Mouse (Mus musculus): Measurements from ENCODE around the gene Prtn3. TPM values are rescaled to one million over a fixed set of nuclear protein-coding genes. Genes with fewer than 3 reads are reported as not detected.

The Prtn3 gene
- under 1 TPM in 1 of 2 experiments, not detected in 1; 0.47 TPM for total RNA-seq (2021)
- long read RNA-seq, experiment 1, partial matches to known transcripts = 0 of 2 reads
- long read RNA-seq, experiment 1, other reads (novel, unspliced or antisense) = 0 of 2 reads
- long read RNA-seq, experiment 2, partial matches to known transcripts = 0 of 1 reads
- long read RNA-seq, experiment 2, other reads (novel, unspliced or antisense) = 1 of 1 reads

GRCm38 (mm10) chr10:79874290-79874862 is at the start of gene Prtn3, which contains the start of gene Plppr3:
TSS of gene Prtn3 (plus strand) at chr10:79874476.
TSS of gene Plppr3 (minus strand) at chr10:79874634.
- no peak for DNase-seq (ENCODE audit: low spot score in 2 of 2)

- DNase-seq (ENCODE audit: low spot score in 2 of 2) = no peak
Measured at GRCm38 (mm10) chr10:79831583-79831982, 42.7 kb upstream of the Prtn3 start.

DNA sequence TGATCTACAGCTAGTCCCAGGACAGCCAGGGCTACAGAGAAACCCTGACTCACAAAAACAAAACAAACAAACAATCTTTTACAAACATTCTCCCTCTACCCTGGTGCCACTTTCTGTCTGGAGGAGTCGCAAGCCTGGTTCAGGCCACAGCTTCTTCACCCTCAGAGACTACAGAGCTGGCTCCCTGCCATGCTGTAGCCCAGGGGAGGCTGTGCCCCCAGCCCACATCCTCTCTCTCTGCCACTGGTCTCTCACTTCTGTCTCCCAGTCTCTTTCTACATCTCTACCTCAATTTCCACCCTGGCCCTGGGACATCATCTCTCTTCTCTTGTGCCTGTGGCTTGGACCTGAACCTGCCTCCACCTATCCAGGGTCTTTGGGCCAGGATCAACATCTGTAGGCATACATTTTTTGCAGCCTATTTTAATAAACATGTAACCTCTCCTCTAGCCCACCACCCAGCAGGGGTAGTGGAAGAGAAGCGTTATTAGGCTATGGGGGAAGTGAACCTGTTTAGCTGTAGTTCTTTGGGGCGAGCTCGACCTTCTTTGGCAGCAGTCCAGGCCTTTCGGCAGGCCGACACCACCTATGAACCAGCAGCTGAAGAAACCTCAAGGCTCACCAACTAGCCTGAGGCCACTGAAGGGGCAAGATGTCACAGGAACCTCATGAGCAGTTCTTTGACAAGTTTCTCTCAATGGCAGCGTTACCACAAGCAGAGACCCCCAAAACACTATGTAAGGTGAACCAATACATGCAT is 42.1 kb upstream of the Prtn3 start:
- no peak for DNase-seq (ENCODE audit: low spot score in 2 of 2)

DNA sequence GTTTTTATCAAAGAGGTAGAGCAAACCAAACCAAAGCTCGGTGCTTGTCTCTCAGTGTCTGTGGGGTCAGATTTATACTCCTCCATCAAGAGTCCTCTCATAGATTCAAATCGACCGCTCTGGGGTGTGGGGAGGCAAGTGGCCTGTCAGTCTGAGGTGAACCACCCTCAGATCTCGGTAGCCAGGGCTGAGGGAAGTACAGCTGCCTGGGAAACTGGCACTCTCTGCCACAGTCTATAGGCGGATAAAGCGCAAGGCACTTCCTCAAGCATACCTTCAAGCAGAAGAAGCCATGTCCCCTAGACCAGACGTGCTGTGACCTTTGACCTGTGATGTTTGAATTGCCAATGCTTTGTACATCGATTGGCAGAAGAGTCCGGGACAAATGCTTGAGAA is 41.5 kb upstream of the Prtn3 start:
- DNase-seq (ENCODE audit: low spot score in 2 of 2) = no peak

DNA sequence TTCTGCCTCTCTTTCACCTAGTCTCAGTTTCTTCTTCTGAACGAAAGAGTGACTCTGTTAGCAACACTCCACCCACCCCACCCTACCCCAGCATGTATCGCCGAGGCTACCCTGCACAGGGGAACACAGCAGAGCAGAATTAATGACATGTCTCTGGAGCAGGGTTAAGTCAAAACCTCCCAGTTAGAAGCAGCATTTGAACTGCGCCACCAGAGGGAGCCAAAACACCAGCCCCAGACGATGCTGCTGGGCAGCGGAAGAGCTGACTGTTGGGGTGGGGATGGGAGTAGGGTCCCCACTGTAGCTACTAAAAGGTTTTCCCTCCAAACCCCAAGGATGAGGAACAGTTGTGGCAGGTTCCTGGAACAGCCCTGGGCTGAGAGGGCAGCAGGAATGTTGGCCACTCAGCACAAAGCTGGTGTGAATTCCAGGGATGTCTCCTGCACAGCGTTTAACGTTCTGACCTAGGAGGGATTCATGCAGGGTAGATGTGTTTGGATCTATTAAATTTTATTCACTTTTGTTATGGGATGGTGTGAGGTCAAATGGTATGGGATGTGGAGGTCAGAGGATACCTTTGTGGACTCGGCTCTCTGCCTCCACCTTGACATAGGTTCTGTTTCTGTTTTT is 39.4 kb upstream of the Prtn3 start:
- peak in 1 of 2 experiments; percentile 79 for DNase-seq (ENCODE audit: low spot score in 2 of 2)

- no peak for DNase-seq (ENCODE audit: low spot score in 2 of 2)
Measured at GRCm38 (mm10) chr10:79836918-79837317, 37.4 kb upstream of the Prtn3 start.

DNA sequence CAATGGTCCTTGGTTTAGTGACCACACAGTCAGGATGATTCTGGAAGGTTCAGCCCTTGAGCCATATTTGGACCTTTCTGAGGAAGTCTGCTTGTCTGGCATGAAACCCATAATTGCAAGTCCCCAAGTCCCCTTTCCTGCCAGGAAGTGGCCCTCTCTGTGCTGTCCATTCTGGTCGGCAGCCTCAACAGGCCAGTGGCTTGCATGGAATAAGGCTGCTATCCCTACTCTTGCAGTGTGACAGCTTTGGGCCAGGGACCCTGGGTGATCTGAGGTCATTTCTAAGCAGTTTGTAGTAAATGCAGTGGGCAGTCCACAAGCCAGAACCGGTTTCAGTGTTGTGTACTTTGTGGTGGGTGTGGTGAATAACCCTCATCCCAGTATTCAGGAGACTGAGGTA is 36.1 kb upstream of the Prtn3 start:
- DNase-seq (ENCODE audit: low spot score in 2 of 2) = no peak

- no peak for DNase-seq (ENCODE audit: low spot score in 2 of 2)
Measured at GRCm38 (mm10) chr10:79840091-79840490, 34.2 kb upstream of the Prtn3 start.

DNA sequence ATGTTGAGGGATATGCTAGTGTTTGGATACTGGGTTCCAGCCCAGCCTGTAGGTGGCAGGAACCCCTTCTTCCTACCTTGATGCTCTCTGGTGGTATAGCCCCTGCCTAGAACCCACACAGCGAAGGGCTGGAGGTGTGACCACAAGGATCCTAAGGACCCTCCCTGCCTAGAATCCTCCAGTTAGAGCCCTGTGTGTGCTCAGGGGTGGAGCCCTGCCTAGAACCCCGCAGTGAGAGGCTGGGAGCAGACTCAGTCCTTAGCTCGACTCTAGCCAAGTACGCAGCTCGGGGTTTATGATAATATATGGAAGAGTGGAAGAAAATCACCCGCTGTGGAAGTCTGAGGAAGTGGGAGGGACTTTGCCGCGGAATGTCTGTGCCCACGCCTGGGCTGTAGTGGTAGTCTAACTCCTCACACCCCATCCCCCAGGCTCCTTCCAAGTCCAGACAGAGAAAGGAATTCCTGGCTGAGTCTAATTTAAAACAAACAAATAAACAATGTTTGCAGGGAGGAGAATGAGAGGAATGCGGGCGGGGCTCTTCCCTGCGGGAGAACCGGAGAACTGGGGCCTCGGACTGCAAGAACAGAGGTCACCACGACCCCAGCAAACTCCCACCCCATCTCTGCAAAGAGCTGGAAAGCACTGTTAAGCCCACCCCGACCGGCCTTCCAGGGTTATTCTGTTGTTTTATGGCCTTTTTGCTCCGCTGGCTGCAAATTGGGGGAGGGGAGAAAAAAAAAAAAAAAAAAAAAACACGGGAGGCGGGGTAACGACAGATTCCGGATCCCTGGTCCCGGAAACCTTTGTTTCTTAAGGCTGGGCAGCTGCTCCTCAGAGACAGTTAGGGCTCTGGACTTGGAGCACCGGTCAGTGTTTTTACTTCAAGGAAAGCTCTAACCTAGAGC is 33.4 kb upstream of the Prtn3 start:
- DNase-seq (ENCODE audit: low spot score in 2 of 2) = peak in 1 of 2 experiments; percentile 59

GRCm38 (mm10) chr10:79842322-79842721 is 32.0 kb upstream of the Prtn3 start:
- no peak for DNase-seq (ENCODE audit: low spot score in 2 of 2)

GRCm38 (mm10) chr10:79843476-79843875 is 30.8 kb upstream of the Prtn3 start:
- no peak for DNase-seq (ENCODE audit: low spot score in 2 of 2)

DNA sequence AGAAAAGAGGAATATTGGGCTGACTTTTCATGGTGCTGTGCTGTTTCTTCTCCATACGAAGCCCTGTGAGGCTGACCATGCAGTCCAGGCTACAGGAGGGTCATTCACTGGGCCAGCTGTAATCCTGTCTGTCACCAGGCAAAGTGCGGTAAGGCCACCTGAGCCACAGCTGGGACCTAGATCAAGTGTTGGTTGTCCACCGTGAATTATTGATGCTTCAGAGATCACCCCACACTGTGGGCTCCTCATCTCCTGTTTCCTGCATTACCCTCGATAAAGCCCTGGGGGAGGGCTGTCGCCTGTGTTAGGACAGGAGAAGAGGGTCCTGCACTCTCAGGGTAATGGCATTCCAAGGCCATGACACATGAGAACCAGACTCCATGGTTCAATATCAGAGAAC is 27.7 kb upstream of the Prtn3 start:
- no peak for DNase-seq (ENCODE audit: low spot score in 2 of 2)

GRCm38 (mm10) chr10:79849941-79850628 is 24.2 kb upstream of the Prtn3 start:
- DNase-seq (ENCODE audit: low spot score in 2 of 2) = no peak

- DNase-seq (ENCODE audit: low spot score in 2 of 2) = no peak
Measured at GRCm38 (mm10) chr10:79851653-79852052, 22.6 kb upstream of the Prtn3 start.

DNA sequence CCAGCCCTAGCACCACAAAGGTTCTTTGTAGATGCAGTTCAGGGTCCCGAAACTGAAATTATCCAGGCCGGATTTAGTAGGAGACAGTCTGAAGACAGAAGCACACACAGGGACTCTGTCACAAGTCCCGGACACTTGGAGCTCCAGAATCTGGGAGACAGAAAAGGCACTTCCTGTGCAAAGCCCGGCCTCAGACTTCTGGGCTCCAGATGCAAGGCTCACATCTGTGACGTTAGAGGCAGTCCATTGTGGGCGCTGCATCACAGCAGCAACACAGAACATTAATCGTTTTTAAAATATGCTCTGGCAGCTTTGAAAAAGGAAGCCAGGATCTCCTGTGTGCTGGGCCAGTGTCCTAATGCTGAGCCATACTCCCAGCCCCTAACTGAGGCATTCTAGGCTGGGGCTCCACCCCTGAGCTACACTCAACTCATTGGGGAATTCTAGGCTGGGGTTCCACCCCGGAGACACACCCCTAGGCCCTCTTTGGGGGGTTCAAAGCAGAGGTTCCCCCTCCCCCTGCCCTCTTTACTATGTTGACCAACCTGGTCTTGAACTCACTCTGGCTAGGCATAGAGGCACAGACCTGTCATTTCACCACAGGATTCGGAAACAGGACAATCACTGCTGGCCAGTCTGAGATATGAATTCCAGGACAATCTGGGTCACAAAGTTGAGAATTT is 22.0 kb upstream of the Prtn3 start:
- no peak for DNase-seq (ENCODE audit: low spot score in 2 of 2)

- no peak for DNase-seq (ENCODE audit: low spot score in 2 of 2)
Measured at GRCm38 (mm10) chr10:79852827-79853226, 21.4 kb upstream of the Prtn3 start.

DNA sequence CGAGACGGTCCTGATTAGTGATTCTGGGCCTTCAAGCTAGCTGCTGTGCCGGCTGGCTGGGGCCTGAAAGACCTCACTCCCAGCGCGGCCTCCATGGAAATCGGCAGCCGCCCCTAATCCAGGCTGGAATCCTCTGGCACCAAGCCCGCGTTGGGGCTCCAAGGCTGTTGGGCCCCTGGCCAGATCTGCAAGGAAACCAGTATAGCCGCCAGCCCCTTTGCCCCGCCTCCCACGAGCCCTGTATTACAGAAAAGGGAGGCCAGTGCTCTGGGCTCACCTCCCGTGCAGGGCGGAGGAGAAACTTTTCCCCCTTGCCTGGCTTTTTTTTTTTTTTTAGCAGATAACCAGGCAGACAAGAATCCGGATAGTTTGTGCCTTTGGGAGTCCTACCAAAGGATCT is 20.9 kb upstream of the Prtn3 start:
- peak; percentile 99 to 100 for DNase-seq (ENCODE audit: low spot score in 2 of 2)

DNA sequence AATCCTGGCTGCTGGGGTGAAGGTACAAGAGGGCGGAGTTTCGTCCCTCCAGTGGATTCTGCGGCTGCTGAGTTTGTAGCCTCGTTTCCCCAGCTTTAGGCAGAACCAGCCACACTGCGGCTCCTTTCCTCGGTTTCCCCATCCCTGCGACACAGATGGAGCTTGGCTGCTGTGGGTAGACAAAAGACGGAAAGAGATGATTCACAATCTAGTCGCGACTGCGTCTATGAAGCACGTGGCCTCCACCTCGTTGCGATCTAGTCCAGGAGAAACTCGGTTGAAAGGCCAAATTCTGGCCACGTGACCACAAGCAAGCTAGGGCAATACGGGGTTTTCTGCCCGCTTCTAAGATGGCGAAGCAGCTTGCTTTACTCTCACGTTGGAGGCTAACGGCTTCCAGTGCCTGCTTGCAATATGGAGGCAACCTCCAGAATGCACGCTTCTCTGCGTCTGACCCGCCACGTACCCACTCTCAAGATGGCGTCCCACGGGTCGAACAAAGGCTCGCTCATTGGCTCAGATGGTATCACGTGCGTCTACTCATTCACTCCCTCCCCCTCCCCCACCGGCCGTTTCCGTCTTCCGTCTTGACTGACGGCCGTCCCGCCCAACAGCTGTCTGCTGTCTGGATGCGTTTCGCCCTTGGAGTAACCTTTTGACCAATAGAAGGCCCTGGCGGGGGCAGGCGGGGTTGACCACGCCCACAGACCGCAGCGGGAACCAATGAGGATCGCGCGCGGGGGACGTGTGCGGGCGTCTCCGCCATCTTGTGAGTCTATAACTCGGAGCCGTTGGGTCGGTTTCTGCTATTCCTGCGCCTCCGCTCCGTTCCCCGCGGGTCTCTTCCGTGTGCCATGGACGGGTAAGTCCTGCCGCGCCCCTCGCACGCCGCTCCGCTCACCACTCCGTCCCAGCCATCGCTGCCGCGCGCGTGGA is 20.1 kb upstream of the Prtn3 start, which contains the start of gene Ptbp1:
Gene Ptbp1, plus strand, starts transcription at position 568 of the 936 bp plus-strand sequence.
- DNase-seq (ENCODE audit: low spot score in 2 of 2) = peak; percentile 98 to 100
